Mouse (Mus musculus): Measurements from ENCODE around the gene Mrnip.

DNA sequence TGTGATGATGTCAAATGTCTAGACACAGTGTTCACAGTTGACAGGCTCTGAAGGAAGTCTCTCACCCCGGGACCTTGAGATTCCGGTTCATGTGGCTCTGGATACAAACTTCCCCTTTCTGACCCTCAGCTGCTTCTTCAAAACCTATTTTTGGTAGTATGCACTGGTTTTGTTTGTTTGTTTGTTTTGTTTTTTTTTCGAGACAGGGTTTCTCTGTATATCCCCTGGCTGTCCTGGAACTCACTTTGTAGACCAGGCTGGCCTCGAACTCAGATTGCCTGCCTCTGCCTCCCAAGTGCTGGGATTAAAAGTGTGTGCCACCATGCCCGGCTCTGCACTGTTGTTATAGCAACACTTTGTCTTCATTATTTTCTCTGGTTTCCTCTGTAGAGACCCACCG is 69.7 kb downstream of the Mrnip start:
- TF ChIP-seq GATA1 (IDR thresholded peaks at IDR 0.05; ENCODE audit: low read length), result no peak
- no peak for TF ChIP-seq TAL1 (IDR thresholded peaks at IDR 0.05; ENCODE audit: low read length)
